Mouse (Mus musculus): ENCODE data around the gene Ptgfrn.

Ptgfrn gene

DNA sequence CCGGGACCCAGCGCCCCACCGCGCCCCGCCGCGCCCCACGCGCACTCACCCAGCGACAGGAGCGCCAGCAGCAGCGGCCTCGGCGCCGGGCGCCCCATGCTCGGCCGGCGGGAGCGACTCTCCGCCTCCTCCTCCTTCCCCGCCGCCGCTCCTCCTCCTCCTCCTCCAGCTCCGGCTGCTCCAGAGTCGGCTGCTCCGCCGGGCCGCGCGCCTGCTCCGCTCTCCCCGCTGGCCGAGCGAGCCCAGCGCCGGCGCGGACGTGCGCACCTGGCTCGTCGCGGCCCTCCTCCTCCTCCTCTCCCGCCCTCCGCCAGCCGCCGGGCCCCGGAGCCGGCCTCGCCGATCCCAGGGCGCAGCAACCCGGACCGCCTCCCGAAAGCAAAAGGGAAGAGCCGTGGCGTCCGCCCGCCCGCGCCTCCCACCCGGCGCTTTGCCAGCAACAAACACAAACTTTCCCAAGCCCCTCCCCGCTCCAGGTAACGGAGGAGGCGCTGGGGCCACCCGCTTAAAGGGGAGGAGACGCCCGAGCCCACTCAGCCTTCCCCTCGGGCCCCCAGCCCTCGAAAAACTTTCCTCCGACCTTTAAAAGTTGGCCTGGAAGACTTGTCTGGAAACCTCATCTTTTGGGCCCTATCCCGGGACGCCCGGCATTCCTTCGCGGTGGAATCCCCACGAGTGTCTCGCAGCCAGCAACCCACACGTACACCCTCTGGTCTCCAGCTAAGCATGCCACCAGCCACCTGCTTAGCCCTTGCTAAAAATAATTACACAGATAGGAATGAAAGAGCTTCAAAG lies at the start of gene Ptgfrn:
Gene Ptgfrn (minus strand): TSS at position 236 of the 795 bp plus-strand sequence.
- DNase-seq (ENCODE audit: low spot score in 2 of 2), result peak; percentile 71 to 80

DNA sequence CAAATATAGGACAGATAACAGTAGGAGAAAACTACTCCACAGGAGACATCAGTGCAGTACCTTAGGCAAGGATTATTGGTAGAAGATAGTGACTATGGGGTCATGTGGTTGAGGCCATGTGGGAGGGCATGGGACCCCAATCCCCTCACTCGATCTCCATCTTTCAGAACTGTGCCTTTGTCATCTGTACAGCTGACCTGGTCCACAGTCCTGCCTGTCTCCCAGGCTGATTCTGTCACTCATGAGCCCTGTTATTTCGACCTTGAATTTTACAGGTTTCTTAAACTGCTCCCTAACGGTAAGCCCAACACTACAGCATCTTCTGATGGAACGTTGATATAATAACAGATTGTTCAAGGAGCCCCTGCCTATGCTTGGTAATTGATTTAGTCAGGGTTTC lies 49.6 kb upstream of the Ptgfrn start:
- no peak for DNase-seq (ENCODE audit: low spot score in 2 of 2)

DNA sequence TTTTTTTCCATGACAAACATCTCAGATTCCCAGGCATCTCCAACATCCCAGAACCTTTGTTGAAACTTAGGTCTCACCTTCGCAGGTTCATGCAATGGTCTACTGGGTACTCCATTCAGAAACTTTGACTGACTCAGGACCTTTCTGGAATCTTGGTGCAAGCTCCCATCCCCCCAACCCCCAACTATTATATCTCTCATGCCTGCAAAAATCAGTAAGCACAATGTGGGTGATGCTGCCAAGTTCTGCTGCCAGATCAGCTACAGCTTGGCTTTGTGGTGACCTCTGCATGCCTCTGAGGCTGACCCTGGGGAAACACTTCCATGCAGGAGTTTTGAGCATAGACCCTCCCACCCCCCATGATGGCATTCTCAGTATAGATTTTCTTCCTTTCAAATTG lies 44.0 kb upstream of the Ptgfrn start:
- DNase-seq (ENCODE audit: low spot score in 2 of 2), result no peak

DNA sequence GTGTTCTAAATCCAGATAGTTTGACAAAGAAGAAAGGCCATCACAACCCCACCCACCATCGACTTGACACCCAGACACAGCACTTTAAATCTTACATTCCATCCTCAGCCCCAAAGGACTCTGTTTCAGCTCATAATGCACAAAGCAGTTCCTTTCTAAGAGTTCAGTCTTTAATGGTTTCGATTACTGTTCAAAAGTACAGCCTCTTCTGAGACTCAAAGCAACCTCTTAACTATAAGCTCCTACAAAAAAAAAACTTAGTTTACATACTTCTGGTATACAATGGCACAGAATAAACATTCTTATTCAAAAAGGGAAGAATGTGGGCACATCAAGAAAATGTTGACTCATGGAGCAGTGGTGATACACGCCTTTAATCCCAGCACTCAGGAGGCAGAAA lies 43.3 kb upstream of the Ptgfrn start:
- DNase-seq (ENCODE audit: low spot score in 2 of 2), result no peak

DNA sequence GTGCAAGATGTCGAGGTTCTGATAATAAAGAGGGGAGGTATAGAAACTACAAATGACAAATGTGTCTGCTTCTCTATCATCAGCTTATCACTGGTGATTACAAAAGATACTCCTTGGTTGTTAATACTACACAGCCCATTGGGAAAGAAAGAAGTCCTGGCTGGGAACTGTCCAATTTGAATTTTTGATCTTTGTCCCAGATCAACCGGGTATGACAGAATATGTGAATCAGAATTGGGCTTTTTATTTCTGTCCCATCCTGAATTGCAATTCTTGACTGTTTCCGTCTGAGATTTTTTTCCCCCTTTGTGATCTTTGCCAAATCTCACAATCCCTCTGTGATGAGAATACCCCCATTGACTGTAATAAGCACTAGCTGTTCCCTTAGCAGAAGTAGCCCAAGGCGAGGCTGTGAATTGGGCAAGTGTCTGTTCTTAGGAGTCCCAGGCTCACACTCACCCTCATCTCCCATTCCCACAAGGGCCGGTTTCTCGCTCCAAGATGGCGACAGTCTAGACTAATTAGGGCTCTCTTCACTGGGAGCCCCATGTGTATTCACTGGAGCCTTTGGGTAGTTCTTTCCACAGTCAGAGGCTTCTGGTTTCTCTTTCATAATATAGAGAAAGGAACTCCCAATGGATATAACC lies 36.2 kb upstream of the Ptgfrn start:
- no peak for DNase-seq (ENCODE audit: low spot score in 2 of 2)

DNA sequence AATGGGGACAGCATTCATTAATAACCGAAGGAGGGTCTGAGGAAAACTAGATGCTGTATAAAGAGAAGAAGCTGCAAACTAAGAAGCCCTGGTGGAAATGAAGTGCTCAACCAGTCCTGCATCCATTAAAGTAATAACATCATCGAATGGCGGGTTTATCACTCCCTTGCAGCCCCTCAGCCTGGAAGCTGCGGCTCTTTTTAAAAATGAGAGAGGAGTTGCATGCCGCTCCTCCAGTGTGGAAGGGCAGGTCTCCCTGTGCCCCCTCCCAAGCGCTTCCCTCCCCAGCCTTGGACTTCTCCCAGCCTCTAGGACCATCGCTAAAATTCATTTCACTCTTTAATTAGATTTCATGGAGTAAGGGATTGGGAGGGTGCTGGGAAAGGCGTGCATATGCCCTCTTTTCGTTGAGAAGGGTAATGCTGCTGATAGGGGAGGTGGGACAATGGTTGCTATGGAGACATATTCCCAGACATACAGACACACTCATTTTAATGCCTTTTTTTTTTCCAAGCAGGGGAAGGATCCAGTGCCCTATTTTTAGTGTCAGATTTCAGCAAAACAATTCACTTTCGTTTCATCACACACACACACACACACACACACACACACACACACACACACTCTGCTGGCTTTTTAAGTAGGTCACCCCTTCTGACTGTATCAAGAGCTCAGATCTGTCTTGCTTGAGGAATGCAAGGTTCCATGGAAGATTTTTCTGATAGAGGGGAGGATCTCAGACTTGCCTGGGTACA lies 35.4 kb upstream of the Ptgfrn start:
- DNase-seq (ENCODE audit: low spot score in 2 of 2), result no peak

DNA sequence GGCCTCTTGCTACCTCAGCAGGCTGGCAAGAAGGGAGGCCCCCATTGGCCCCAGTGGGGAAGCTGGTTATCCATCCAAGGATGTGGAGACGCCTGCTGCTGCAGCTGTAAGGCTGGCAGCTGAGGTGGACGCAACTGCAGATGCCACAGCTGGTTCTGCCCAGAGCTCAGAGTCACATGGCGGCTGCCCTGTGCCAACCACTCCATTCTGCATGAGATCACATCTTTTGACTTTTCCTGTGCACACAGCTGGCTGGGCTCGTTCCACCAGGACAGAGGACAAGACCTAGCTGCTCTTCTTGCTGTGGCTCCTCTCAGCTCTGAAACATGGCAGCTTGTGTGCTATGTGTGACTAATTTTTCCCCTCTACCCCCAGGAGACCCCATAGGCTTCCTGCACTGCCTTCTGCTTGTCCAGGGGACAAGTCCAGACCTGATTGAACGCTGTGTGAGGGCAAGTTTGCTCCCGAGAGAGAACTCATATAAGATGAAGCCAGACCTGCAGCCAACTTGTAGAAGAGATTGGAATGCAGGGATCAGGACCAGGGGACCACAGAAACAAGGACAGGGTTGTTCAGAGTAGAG lies 34.4 kb upstream of the Ptgfrn start:
- no peak for DNase-seq (ENCODE audit: low spot score in 2 of 2)

DNA sequence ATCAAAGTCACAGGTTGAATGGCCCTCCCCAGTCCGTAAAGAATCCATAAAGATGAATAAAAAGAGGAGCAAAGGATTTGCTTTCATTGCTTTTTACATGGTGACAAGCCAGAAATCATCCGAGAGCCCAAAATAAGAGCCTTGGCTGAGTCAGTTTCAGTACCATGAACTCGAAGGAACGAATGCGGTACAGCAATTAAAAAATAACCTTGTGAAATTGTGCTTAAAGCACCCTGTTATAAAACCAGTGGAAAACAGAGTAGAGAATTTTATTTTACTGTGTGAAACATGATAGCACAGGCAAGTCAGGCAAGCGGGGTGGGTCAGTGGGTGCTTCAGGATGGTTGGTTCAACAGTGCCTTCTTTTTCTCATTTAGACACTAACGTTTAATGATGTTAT lies 33.4 kb upstream of the Ptgfrn start:
- no peak for DNase-seq (ENCODE audit: low spot score in 2 of 2)

DNA sequence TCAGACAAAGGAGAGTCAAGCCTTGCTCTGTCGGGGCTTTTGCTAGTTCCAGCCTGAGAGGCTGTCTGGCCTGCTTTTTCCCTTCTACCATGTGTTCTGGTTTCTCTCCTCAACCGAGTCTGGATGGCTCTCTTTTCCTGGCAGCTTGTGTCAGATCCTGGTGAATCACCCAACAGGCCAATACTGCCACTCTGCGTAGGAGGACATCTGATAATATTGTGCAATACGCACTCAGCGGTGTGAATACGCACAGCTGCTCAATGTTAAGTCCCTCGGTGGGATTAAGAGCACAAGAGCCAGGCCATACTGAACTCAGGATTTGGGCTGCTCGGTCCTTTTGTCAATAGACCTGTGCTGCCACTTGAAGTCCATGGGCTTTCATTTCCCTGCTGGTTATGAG lies 31.8 kb upstream of the Ptgfrn start:
- no peak for DNase-seq (ENCODE audit: low spot score in 2 of 2)

DNA sequence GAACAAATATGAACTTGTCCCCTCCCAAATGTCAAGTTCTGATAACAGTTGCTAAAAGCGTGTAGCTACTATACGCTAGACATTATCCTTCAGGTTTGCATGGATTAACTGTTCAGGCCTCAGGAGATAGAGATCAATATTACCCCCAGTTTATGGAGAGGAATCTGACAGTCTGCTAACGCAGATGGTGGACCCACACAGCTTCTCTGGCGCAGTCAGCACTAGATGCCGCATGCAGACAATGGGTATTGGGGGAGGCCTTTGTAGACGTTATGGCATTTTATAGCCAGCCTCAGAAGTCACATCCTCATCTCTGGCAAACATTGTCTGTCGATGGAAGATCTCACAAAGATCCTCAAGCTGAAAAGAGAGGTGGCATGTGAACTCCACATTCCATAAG lies 29.9 kb upstream of the Ptgfrn start:
- no peak for DNase-seq (ENCODE audit: low spot score in 2 of 2)

DNA sequence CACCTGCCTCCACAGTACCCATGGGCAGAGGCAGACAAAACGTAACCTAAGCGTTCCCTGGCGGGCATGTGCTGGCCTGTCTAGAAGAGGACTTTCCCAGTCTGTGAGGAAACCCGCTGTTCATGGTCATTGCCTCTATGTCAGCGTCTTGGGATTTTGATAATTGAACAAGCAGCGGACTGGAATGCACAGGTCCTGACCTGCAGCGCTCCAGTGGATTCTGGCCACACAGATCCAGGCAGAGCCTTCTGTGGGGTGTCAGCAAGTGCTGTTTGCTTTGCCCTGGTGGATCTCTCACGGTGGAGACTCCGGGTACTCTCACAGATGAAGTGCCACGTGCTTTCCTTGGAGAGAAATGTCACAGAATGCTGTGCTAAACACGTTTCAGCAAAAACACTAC lies 26.4 kb upstream of the Ptgfrn start:
- no peak for DNase-seq (ENCODE audit: low spot score in 2 of 2)

DNA sequence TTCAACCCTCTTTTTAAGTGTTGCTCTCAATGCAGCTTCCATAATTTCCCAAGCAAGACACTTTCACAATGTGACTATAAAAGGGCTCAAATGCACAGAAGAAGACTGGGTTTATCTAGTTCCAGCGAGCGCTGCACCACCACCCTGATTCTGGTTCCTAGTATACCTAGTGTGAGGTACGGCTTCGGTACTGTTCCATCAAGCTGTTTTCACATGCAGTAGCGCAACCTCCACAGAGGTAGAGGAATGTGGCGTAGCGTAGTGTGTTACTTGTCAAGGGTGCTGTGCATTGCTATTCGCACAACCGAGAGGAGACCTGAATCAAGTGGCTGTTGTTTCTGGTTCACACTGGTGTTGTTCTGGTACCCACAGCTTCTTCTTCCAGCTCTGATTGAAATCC lies 24.8 kb upstream of the Ptgfrn start:
- no peak for DNase-seq (ENCODE audit: low spot score in 2 of 2)

DNA sequence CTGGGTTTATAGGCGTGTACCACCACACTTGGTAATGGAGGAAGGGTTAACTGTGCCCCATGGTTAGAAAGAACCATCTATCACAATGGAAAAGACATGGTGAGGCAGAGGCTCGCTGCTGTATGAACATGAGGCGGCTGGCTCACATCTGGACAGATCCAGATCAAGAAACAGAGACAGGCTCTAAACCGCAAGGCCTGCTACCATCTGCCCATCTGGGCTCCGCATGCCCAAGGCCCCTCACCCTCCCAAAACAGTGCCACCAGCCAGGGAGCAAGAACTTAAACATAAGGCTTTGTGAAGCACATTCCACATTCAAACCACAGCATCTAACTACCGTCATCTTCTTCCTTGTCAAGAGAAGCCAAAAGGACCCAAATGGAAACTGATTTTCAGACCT lies 22.9 kb upstream of the Ptgfrn start:
- DNase-seq (ENCODE audit: low spot score in 2 of 2), result no peak

DNA sequence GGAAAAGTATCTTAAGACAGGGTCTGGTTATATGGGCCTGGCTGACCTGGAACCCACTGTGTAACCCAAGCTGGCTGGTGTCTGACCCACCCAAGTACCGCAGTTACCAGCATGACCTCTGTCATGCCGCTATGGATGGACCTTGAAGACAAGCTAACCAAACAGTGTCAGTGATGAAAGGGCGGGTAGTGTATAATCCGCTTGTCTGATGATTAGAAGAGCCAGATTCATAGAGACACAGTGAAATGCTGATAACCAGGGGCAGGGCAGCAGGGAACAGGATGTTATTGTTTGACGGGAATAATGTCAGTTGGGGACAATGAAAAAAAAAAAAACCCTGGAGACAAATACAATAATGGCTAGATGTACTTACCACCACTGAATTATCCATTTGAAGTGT lies 21.7 kb upstream of the Ptgfrn start:
- DNase-seq (ENCODE audit: low spot score in 2 of 2), result no peak

DNA sequence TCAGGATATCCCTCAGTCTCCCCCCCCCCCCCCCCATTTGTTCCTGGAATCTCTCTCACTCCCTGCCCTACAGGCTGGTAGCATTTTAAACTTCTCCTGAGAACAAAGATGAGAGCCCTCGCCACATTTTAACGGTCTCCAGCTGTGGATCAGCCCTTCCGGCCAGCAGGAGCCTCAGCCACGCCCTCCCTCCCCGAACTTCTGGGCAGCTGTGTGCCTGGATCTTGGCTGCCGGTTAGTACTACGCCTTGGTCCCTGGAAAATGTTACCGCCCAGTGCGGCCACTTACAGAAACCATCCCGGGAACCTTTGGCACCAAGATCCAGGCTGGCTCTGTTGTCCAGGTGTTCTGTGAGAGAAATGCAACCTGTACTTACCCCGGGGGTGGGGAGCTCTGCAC lies 20.4 kb upstream of the Ptgfrn start:
- DNase-seq (ENCODE audit: low spot score in 2 of 2), result peak; percentile 50 to 65

DNA sequence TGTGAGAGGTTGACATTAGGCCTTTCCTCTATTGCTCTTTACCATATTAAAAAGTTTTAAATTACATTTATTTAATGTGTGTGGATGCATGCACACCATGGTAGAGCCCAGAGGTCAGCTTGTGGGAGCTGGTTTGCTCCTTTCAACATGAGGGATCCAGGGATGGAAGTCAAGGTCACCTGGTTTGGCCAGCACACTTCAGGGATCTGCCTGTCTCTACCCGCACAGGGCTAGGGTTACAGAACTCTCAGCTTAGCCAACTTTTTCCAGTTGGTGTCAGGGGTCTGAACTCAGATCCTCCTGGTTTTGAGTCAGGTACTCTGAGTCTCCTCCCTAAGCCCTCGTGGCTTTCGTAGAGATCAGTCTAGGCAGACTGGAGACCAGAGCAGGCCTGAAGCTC lies 19.5 kb upstream of the Ptgfrn start:
- no peak for DNase-seq (ENCODE audit: low spot score in 2 of 2)

DNA sequence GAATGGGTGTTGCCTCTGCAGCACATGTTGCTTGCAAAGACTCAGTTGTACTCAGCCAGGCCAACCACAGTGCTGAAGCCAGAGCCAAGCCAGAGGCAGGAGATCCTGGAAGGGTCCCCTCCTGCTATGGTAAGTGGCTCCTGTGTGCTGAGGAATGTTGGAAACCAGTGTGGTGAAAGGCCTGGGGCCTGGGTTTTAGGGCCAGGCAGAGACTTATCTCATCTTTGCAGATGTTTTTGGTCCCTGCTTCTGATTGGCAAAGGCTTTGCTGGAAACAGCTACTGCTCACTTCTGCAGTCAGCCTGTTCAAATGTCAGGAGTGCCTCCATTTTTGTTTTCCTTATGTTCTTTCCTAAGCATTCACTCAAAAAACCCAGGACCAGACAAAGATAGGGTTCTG lies 19.0 kb upstream of the Ptgfrn start:
- no peak for DNase-seq (ENCODE audit: low spot score in 2 of 2)

DNA sequence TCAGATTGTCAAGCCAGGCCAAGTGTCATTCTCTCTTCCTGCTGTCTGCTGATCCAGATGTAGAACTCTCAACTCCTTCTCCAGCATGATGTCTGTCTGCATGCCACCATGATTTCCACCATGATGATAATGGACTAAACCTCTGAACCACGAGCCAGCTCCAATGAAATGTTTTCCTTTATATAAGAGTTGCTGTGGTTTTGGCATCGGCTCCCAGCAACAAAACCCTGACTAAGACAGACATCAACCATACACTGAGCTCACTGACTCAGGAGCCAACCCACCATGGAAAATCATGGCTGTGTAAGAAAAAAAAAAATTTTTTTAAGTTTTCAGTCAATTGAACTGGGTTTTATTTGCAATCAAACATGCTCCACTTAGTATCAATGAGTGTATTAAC lies 17.7 kb upstream of the Ptgfrn start:
- DNase-seq (ENCODE audit: low spot score in 2 of 2), result no peak

DNA sequence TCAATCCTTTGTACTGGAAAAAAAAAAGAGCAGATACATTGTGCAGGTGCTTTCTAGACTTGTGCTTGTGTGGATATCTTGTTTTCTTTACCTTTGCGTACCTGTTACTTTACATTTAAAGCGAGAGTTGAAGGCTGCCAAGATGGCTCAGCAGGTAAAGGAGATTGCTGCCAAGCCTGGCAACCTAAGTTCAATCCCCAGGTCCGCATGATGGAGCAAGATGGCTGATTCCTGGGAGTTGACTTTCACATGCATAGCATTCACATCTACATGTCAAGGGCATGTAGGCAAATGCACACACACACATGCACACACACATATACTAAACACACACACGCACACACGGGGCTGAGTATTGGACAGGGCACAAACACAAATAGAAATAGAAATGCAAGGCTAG lies 14.6 kb upstream of the Ptgfrn start:
- no peak for DNase-seq (ENCODE audit: low spot score in 2 of 2)

DNA sequence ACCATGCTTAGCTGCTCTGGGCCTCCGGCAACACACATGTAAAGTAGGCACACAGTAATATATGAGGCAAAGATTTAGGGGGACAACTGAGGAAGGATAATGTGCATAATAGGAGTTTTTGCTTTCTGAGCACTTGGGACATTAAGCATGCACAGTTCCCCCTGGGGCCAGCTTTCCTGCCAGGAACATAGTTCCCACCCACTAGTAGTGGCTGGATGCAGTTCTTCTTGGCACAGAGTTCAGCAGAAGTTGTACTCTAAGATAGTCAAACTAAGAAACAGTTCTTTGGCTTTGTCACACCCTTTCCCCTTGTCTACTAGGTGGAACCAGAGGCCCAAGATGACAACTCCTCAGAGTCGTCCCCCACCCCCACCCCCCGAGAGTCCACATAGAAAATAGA lies 12.4 kb upstream of the Ptgfrn start:
- DNase-seq (ENCODE audit: low spot score in 2 of 2), result no peak

DNA sequence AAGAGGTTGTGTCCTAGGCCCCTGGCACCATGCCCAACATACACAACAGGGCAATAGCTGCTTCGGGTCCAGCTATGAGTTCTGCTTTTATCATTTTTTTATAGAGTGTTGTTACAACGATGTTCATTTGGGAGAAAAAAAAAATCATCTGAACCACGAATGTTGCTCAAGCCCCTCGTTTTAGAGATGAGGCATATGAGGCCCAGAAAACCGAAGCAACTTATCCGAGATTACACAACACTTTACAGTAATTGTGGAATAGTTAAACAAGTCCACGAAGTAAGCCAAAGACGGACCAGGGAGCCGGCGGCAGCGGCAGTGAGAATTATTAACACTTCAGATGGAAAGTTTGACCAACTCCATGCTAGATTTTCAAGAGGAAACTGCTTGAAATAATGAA lies 7.7 kb upstream of the Ptgfrn start:
- no peak for DNase-seq (ENCODE audit: low spot score in 2 of 2)

DNA sequence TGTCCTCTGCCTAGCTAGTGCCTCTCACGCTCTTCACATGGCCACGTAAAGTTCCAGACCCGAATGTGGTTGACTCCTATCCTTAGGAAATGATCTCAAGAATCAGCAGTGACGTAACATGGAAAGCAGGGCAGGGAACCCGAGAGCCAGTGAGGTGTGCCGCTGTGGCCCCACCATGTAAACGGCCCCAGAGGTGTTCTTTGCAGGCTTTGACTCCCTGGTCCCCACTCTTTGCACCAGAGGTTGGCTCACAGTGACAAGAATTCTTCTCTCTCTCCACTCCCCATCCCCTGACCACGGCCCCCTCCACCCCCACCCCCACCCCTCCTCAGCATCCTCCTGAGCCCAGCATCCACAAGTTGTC lies 7.3 kb upstream of the Ptgfrn start:
- no peak for DNase-seq (ENCODE audit: low spot score in 2 of 2)
